Mouse (Mus musculus) erythroblast, embryonic 14.5 days (primary cell): ENCODE results near the gene Rps6kl1. TPM values are rescaled to one million over a fixed set of nuclear protein-coding genes. Genes with fewer than 3 reads are reported as not detected.
"Not testable (repeated sequence)": the region's sequence is repeated elsewhere in the genome, so short reads cannot be mapped to it uniquely, and the experiment has no call there.

Experiments used
- H3K27me3 ChIP-seq: 2 replicates; pipeline ENCODE4 v1.6.1; 2012; ENCODE audit warnings: inconsistent platforms; ENCODE audit not compliant: control insufficient read depth
- H3K36me3 ChIP-seq: 2 replicates; pipeline ENCODE4 v1.6.1; 2012; ENCODE audit warnings: mild to moderate bottlenecking, inconsistent platforms; ENCODE audit not compliant: control insufficient read depth
- H3K4me1 ChIP-seq: 2 replicates; pipeline ENCODE4 v1.6.1; 2012; ENCODE audit warnings: inconsistent platforms; ENCODE audit not compliant: control insufficient read depth
- H3K4me3 ChIP-seq: replicated peaks from 2 replicates; pipeline ENCODE3; 2012; ENCODE audit warnings: moderate library complexity, mild to moderate bottlenecking, inconsistent platforms
- H3K9me3 ChIP-seq: 2 replicates; pipeline ENCODE4 v1.6.1; 2012; ENCODE audit warnings: low read length, inconsistent platforms, mixed read lengths; ENCODE audit not compliant: control insufficient read depth
- GATA1 ChIP-seq: IDR thresholded peaks from 2 replicates; pipeline ENCODE4 v1.6.1; 2012; ENCODE audit warnings: low read length, inconsistent platforms, mixed read lengths
- TAL1 ChIP-seq: IDR thresholded peaks from 3 replicates; pipeline ENCODE4 v1.6.1; 2012; ENCODE audit warnings: low read length, inconsistent platforms, mixed read lengths
- polyA plus RNA-seq: library from polyadenylated mRNA; stranded (reverse); fragments of >175 nt; gene quantifications from 2 replicates; pipeline ENCODE4 v1.2.3, GENCODE M21; 2012

The Rps6kl1 gene
- polyA plus RNA-seq, 1 experiment: 0.06 TPM

DNA sequence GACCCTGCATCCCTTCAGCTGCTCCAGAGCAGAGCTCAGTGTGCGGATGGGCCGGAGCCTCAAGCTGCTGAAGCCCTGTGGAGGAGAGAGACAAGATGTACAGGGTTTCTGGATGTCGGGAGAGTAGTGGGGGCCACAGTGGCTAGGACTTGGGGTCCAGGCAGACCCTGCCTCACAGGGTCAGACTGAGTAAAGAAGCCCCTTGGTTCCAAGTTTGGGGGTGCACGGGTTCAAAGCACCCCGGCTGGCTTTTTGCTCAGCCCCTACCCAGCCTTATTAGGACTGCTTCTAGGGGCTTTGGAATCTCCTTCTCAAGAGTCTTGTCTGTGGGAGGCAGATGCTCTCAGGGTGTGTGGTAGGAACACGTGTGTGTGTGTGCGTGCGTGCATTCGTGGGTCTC, 4.2 kb downstream of the Rps6kl1 start:
- Histone ChIP-seq H3K36me3 (no peaks in the 10 kb centered on the region), H3K4me1 (peaks cover 14% of the 10 kb centered on the region), H3K27me3 (peaks cover 23% of the 10 kb centered on the region), H3K4me3 (no peak overlapping the region), H3K9me3 (no peaks in the 10 kb centered on the region)
- TF ChIP-seq GATA1: no peak
- no peak for TF ChIP-seq TAL1

DNA sequence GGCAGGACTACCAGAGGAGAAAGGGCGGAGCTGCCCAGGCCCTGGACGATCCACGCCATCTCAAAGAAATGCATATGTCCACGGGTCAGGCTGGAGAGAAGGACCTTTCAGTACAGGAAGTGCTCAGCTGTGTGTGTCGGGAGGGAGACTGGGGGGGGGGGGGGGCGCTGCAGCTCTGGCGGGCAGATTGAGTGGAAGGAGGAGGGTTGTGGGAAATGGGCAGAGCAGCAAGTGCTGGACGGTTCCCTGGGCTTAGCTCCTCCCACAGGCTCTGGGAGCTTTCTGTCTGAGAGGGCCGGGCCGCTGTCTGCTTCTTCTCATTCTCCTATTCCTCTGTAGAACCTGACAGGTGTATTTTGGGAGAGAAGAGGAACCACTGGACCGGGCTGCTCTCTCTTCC, 4.7 kb downstream of the Rps6kl1 start:
- Histone ChIP-seq H3K4me1 (peaks cover 11% of the 10 kb centered on the region), H3K4me3 (no peak overlapping the region), H3K9me3 (no peaks in the 10 kb centered on the region), H3K27me3 (peaks cover 20% of the 10 kb centered on the region), H3K36me3 (no peaks in the 10 kb centered on the region)
- TF ChIP-seq GATA1 (no peak), TAL1 (no peak)

DNA sequence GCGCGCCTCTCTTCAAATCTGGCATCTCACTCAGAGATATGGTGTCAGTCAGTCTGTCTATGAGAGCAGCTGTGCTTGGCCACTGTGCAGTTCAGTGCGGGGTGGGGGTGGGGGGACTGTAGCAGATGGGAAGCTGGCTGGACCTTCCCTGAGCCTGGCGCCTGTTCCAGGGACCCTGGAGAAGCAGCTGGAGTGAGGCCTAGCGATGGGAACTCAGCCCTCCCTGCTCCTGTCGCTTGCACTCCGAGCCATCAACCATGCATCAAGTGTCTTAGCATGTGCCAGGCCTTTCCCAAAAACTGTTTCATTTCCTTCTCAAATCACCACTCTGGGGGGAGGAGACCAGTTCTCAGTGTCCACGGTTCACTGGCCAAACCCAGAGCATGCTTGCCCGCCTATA, 5.4 kb downstream of the Rps6kl1 start:
- peaks cover 6% of the 10 kb centered on the region for H3K4me1 ChIP-seq
- no peaks in the 10 kb centered on the region for H3K36me3 ChIP-seq
- no peak overlapping the region for H3K4me3 ChIP-seq
- TF ChIP-seq GATA1 (no peak), TAL1 (no peak)
- peaks cover 13% of the 10 kb centered on the region for H3K27me3 ChIP-seq
- no peaks in the 10 kb centered on the region for H3K9me3 ChIP-seq

DNA sequence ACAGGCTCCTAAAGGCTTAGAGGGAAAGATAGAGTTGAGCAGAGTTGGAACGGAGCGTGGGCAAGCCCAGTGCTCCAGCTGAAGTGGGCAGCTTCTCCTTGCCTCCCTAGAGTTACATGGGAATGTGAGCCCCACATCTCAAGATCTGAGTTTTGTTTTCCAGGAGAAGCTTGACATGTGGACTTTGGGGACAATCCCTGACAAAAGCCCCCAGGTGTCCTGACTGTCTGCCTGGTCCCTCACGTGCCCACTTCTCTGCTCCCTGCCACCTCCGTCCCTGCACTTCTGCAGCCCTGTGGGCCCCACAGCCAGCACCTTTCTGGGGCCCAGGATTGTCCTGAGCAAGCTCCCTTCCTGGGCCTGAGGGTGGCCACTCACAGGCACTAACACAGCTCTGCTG, 6.2 kb downstream of the Rps6kl1 start:
- H3K27me3 ChIP-seq: peaks cover 10% of the 10 kb centered on the region
- H3K9me3 ChIP-seq: no peaks in the 10 kb centered on the region
- H3K4me1 ChIP-seq: peaks cover 11% of the 10 kb centered on the region
- no peak overlapping the region for H3K4me3 ChIP-seq
- TF ChIP-seq TAL1 (no peak), GATA1 (no peak)
- H3K36me3 ChIP-seq: no peaks in the 10 kb centered on the region

DNA sequence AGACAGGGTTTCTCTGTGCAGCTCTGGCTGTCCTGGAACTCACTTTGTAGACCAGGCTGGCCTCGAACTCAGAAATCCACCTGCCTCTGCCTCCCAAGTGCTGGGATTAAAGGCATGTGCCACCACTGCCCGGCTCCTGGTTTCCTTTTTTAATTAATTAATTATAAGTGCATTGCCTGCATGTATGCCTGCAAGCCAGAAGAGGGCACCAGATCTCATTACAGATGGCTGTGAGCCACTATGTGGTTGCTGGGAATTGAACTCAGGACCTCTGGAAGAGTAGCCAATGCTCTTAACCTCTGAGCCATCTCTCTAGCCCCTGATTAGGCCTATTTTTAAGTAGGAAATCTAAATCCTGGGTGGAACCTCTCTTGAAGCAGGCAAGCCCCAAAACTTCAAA, 6.8 kb downstream of the Rps6kl1 start:
- not testable (repeated sequence) for H3K9me3 ChIP-seq, H3K27me3 ChIP-seq, H3K36me3 ChIP-seq, H3K4me3 ChIP-seq
- H3K4me1 ChIP-seq: peaks cover 16% of the 10 kb centered on the region

DNA sequence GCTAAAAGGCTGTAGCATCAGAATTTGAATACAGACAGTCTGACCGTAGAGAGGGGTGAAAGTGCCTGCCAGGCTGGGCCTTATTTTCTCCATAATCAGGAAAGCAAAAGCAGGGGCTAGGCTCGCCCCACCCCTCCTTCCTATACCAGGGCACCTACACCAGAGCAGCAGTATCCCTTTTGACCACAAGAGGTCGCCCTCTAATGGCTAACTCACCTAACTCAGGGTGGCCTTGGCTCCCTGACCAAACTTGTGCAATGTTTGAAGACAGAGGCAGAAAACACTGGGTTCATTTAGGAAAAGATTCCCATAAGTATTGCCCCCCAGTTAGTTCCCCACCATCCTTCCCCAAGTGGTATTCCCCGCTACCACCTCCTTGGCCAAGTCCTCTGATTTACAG, 8.3 kb downstream of the Rps6kl1 start:
- TF ChIP-seq GATA1: no peak
- Histone ChIP-seq H3K27me3 (peaks cover 5% of the 10 kb centered on the region), H3K4me1 (peaks cover 19% of the 10 kb centered on the region), H3K36me3 (no peaks in the 10 kb centered on the region), H3K9me3 (no peaks in the 10 kb centered on the region), H3K4me3 (no peak overlapping the region)

DNA sequence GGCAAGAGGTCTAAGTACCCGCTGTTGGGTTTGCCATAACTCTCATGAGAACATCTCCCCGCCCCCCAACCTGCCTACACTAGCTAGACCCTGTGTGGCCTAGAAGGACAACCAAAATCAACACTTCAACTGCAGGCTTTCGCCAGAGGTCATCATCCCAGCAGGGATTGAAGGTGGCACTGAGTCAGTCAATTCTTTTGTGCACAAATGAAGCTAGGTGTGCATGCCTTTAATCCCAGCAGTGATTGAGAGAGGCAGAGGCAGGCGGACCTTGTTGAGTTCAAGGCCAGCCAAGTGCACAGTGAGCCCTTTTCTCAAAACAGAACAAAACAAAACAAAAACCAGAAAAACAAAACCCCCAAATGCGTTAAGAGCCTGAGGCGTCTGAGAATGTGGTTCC, 10.0 kb downstream of the Rps6kl1 start:
- Histone ChIP-seq H3K4me3 (no peak overlapping the region), H3K36me3 (peaks cover 2% of the 10 kb centered on the region), H3K9me3 (no peaks in the 10 kb centered on the region), H3K27me3 (peaks cover 3% of the 10 kb centered on the region; the same call in 1 of the 2 replicates), H3K4me1 (peaks cover 19% of the 10 kb centered on the region)
- TF ChIP-seq TAL1: no peak
- no peak for TF ChIP-seq GATA1

DNA sequence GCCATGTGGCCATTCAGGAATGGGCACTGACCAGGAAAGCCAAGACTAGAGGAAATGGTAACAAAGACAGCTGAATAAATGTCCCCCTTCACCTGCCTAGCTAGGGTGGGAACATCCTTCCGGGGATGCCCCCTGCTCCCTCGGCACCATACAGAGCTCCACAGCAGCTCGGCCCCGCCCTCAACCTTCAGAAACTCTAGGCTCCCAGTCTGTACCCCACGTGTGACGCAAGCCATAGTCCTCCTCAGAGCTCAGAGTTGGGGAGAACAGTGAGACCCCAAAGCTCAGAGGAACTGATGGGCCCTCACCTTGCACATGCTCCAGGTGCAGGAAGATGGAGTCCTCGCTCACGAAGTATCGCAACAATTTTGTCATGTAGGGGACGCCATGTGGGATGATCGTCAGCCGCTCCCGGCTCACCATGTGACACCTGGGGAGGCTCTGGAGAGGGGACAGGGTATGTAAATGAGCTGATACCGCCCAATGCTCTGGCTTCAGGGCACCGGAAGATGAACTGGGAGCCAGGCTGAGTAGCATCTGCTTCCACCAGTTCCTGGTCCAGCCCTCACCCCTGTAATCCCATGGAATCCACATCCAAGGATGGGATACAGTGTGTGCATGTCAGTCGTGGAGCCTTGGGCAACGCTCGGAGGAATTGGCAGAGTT, 10.9 kb downstream of the Rps6kl1 start:
- Histone ChIP-seq H3K27me3 (peaks cover 3% of the 10 kb centered on the region; the same call in 1 of the 2 replicates), H3K4me1 (peaks cover 19% of the 10 kb centered on the region)
- TF ChIP-seq GATA1 (no peak), TAL1 (no peak)

DNA sequence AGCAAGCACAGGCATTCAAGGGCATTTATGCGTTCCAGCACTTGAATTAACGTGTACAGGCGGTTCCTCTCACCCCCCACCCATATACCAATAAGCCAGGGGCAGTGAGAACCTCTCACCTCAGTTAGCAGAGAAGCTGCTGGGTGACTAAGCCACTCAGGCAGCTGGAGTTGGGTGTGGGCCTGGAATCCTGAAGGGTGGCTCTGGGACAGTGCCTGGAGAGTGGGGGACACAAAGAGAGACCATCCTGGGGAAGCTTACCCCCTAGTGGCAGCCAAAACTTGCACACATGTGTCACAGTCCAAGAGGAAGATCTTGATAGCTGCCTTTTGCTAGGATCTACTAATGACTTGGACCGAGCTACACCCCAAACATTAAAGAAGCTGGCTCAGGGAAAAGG, 14.4 kb downstream of the Rps6kl1 start:
- Histone ChIP-seq H3K4me1 (peaks cover 19% of the 10 kb centered on the region), H3K27me3 (peaks cover 3% of the 10 kb centered on the region; the same call in 1 of the 2 replicates), H3K9me3 (no peaks in the 10 kb centered on the region), H3K36me3 (peaks cover 45% of the 10 kb centered on the region), H3K4me3 (no peak overlapping the region)
- TF ChIP-seq GATA1: no peak

More for the DNA sequence above, 10.9 kb downstream of the Rps6kl1 start:
- Histone ChIP-seq H3K36me3 (peaks cover 12% of the 10 kb centered on the region), H3K4me3 (peak overlapping the region; percentile 57), H3K9me3 (no peaks in the 10 kb centered on the region)
